Mouse (Mus musculus) right cerebral cortex, postnatal 25 days (tissue): ENCODE results near the gene Kcnc1.

Experiments
- DNase-seq: peaks from one replicate; pipeline ENCODE4 v3.0.0; 2022

Kcnc1 gene

DNA sequence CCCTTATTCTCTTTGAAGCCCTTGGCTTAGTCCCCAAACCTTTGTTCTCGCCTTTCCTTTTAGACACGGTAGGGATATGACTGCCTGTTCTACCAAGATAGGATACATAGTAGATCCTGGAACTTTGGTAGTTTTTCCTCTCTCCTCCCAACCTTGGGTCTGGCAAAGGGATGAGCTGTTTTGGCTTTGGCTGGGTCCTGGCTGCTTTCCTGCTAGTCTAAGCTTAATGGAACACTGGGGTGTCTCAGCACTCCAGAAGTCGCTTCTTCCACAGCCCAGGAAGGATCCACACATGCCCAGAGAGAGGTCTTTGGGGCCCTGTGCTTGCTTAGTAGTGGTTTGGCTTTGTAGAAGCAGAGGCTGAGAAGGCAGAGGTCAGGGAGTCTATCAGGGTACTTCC lies 27.7 kb downstream of the Kcnc1 start:
- no peak for DNase-seq

DNA sequence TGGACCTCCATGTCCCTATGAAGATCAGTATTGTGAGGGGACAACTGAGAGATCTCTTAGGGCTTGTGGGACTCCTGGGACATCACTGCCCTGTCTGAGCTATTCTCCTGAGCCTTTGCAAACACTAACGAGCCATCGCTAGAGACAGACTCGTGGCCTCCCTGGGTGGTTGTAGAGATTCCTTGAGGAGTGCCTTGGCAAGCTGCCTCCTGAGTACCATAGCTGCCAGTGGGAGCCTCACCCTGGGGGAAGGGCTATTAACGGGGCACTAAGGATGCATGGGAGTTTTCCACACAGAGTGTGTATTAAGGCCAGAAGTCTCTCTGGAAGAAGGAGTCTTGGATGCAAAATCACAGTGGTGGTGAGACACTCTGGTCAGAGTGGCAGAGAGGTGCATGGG lies 28.7 kb downstream of the Kcnc1 start:
- no peak for DNase-seq

DNA sequence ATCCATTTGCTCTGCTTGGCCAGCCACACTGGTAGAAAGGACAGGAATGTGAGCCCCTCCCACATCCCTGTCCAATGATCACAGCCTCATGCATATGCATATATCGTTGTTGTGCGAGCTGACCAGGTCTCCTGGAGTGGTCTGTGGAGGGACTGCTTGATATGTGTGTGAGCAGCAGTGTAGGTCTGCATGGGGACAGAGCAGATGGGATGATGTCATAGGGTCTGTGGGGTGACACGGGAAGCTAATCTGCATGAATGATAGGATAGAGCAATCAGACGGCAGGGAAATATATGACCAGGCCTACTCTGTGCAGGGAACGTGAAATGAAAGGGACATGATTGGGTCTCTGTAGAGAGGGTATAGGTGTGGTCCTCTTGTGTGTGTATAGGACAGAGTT lies 37.6 kb downstream of the Kcnc1 start:
- DNase-seq, result no peak

DNA sequence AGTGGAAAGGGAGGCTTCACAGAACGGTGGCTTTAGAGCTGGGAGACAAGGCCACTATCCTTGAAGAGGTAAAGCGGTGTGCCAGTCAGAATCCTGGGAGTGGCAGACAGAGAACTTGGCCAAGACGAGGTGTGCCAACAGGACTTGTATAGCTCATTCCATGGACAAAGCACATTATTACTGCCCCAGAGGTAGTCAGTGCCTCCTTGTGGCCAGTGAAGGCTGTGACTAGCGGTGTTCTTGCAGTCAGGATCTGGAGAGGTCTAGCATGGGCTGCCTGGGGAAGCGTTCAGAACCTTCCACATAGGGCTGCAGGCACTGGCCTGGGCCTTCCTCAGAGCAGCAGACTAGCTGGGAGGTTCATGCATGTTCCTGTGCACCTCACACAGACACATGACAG lies 39.5 kb downstream of the Kcnc1 start:
- DNase-seq, result no peak

DNA sequence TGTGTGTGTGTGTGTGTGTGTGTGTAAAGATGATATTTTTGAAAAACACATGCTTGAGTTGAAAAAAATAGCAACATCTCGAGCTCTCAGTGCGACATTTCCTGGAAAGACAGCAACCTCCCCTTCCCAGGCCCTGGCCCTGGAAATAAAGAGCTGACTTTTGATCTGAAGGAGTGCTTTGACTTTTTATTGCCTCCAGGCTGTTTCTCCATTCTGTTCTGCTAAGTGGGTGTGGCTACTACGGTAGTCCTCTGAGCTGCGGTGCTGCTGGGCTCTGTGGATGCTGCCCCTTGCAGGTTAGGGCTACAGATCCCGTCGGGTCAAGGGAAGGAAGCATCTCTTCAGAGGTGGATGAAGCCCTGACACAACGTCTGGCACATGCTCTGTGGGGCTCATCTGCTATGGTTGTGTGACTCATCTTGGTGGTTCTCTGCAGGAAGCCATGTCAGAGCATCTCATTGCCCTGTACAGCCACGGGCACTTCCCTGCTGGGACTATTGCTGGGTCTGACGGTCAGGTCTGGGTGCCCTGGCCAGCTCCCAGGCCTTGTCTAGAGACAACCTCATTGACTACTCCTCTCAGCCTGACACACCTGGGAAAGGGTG lies 42.3 kb downstream of the Kcnc1 start:
- no peak for DNase-seq

DNA sequence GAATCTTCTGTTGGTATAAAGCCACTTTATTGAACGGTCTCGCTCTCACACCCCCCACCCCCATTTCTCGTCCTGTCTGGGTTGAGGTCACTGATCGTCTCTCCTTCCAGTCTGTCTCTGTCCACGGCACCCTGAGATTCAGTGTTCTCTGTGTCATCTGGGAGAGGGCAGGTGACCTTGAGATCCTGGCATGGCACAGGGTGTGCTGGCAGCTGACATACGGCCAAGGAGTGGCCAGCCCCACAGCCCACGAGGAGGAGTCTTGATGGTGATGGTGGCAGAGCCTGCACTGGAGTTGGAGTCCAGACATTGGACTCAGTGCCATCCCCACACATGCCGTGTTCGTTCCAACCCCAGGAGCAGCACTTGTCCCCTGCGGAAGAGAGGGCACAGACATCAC lies 46.9 kb downstream of the Kcnc1 start:
- no peak for DNase-seq

DNA sequence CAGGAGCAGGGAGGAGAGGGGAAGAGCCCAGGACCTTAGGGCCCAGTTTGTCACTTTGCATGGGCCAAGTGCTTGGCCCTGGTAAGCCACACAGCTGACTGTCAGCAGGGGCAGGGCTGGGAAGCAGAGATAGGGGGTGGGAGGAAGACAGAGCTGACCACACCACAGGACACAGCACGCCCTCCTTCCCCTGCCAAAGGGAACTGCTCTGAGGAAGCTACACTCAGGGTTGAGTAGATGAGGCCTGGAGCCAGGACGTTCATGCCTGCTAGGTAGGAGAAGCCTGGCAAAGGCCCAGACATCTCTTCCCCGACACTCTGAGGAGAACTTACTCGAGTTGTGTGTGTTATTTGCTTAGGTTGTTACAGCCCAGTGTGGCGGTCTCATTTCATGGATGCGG lies 49.6 kb downstream of the Kcnc1 start:
- DNase-seq, result no peak

DNA sequence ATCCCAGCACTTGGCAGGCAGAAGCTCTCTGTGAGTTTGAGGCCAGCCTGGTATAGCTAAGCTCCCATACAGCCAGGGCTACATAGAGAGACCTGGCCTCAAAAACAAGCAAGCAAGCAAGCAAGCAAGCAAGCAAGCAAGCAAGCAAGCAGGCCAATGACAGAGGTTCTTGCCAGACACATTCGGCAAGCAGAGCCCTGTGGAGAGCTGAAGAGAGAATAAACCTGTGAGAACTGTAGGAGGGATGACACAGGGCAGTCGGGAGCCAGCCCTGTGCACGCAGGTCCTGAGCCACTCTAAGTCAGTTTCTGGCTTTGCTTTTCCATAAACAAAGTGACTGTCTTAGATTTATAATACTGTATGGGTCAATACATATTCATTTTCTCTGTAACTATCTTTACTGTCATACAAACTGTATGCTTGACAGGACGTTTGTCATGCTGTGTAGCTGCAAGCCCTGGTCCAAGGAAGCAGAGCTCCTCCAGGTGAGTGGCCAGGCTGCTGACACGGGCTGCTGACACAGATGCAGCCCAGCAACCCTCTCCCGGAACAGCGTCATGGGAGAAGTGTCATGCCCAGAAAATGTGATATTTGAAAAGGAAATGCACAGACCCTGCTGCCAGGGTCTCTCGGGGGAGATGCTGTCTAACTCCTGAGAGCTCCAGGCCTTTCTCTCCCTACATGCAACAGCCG lies 51.3 kb downstream of the Kcnc1 start:
- no peak for DNase-seq

DNA sequence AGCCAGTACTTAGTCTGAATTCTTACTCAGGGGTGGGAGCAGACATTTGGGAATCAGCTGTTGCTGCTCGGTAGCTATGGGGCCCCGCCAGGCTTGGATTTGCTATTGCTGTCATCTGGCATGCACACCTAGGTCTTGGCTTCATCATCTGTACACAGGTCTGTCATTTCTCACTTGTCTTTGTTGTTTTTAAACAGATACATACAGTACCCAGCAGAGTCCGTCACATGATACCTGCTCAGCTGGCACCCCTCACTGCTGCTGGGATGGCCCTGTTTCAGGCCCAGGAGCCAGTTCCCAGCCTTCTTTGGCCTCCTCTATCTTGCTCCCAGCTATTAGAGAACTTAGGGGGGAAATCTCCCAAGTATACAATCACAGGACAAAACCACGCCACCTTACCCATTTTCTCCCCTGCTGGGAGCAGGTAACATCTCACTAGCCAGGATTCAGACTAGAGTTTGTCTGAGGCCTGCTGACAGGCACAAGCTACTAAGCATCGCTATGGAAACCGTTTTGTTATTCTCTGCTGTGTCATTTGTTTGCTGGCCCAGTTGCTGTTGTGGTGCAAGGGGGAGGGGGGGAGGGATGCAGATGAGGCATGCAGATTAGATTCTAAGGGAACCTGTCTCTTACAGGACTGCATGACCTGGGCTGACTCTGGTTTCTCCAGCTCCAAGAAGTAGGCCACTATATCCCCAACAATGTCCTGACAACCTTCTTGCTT lies 52.8 kb downstream of the Kcnc1 start:
- no peak for DNase-seq

DNA sequence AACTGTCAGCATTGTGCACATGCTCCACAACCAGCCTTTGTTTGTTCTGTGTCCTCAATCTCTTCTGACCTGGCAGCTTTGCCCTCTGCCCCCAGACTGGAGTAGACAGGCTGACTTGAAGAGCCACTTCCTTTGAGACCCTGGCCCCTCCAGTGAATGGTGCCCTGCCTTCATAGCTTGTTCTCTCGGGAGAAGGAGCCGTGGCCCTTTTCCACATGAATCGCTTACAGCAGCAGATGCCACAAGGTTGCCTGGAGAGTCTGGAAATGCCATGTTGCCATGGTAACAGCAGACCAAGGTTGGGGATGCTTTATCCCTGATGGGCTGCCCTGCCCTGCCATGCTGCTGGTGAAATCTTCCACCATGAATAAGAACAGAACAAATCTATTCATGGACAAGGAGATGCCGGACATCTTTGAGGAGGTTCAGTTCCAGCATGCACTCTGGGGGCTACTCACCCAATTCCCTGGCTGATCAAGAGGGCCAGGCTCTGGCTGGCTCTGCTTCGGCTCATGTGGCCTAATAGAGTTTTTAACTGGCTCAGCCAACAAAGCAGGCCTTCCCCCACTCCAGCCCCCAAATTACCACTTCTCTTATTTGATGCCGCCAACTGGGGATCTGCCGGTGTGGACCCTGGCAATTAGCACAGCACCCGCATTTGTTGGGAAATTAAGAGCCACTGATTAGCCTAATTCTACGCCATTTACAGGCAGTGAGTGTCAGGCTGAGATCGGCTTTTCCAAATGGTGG lies 57.8 kb downstream of the Kcnc1 start:
- no peak for DNase-seq

DNA sequence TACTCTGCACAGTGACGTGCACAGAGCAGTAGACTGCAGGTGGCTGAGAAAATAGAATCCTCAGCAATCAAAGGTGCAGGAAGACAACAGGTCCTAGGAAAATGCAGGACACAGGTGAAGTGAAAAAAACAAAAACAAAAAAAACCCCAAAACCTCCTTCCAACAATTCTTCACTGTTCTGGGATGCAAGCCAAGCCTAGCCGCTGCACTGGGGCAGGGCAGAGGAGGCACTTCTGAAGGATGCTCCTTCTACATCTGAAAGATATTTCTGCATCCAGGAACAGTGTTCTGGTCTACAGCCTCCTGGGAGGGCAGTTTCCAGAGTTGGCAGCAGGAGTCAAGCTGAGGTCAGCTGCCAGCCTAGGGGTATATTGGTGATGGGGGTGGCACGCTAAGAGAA lies 61.6 kb downstream of the Kcnc1 start:
- no peak for DNase-seq

DNA sequence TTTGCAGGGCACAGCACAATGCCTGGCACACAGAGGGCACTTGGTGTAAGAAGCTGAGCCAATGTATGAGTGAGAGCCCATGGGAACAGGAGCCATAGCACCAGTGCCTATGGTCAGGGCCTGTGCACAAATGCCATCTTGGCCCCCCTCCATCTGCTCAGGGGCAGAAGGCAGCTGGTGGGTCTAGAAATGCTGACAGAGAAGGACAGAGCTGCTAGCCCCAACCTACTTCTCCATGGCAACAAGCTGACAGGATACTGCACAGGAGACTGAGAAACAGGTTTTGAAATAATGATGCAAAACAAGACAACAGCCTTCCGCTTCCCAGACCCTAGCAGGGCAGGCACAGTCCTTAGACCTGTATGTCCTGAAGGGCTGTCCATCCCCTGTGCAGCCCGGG lies 62.9 kb downstream of the Kcnc1 start:
- DNase-seq, result no peak

DNA sequence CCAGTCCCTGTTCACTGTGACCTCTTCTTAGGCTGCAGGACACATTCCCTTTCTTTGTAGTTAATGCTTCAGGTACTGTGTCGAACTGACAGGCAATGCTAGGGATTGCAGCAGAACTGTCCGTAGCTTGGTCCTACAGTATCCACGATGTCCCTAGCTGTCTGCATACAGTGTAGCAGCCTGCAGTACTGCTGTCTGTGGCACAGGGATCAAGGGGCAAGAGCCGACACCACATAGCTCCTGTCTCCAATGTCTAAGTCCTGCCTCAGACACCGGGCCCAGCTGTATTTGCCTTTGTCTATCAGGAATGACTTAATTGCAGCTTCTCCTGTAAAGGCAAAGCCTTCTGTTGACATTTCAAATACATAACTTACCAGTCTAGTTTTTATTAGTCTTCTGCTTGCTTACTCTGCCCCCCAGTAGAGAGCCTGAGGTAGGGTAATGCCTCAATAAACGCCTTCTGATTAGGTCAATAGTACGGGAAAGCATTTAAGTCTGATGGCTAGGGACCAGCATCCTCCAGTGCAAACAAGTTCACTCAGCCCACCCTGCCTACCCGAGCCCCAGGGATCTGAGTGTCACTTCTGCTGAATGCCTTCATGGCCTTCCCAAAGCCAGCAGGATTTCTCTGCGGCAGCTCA lies 63.4 kb downstream of the Kcnc1 start:
- DNase-seq, result no peak

DNA sequence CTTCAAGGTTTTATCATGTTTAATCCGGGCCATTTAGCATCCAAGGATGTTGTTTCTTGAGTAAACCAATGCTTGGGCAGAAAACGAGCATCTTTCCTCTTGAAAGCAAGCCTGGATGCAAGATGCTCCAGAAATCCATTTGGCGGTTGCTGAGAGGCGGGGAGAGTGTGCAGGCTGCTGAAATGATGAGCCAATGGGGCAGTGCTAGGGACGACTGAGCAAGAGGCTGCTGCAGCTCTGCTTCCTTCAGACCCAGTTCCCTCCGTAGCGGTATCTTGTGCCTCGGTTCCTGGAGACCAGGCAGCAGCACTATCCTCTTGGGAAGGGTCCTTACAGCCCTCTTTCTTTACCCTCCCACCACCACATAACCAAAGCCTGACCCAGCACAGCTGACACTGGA lies 66.0 kb downstream of the Kcnc1 start:
- DNase-seq, result no peak

DNA sequence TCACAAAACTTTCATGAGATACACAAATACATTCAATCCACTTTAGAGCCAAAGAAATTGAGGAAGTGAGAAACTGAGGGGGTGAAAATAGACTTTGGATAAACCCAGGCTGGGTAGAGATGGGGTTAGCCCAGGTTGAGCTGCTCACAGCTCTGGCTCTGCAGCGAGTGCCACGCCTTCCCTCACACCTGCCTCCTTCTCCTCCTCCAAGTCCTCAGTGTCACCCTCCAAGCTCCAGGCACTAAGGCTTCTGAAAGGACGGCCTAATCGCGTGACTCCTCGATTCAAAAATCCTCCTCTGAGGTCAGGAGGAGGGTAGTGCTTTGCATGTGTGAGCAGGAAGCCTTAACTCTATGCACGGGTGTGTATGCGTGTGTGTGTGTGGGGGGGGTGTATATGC lies 66.8 kb downstream of the Kcnc1 start:
- no peak for DNase-seq

DNA sequence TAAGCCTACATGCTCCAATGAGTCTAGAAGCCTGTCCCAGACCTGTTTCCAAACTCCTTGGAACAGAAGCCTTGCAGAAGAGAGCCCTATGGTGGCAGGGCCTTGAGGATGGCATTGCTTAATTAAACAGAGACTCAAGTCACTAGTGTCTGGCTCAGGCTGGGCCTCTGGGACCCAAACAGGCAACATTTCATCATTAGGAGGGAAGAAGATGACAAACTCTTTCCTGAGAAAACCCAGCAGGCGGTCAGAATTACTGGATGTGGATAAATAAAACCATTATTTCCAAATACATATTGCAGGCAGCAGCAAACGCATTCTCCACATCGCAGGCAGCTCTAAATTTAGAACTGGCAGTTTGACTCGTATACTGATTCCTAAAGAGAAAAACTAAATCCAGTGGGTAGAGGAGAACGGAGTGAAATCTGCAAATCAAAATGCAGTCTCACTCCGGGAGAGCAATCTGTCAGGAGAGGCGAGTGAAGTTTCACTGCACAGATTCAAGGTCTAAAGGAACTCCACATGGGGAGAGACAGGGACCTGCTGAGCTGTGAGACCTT lies 70.2 kb downstream of the Kcnc1 start:
- no peak for DNase-seq

DNA sequence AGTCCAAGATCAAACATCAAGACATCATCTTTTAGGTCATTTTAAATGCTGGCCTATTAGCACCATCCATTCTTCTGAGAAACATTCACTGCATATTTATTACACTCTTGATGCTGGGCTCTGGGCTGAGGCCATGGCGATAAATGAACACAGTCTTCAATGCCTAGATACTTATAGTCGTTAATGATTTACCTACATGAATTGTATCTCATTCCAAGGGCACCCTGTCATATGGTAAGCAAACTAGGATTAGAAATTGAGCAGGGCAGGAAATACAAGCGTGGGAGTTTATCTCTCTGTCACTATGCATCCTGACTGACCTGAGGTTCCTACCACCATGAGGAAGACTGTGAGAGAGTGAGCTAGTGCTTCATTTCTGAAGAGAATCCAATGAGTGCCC lies 73.2 kb downstream of the Kcnc1 start:
- no peak for DNase-seq

DNA sequence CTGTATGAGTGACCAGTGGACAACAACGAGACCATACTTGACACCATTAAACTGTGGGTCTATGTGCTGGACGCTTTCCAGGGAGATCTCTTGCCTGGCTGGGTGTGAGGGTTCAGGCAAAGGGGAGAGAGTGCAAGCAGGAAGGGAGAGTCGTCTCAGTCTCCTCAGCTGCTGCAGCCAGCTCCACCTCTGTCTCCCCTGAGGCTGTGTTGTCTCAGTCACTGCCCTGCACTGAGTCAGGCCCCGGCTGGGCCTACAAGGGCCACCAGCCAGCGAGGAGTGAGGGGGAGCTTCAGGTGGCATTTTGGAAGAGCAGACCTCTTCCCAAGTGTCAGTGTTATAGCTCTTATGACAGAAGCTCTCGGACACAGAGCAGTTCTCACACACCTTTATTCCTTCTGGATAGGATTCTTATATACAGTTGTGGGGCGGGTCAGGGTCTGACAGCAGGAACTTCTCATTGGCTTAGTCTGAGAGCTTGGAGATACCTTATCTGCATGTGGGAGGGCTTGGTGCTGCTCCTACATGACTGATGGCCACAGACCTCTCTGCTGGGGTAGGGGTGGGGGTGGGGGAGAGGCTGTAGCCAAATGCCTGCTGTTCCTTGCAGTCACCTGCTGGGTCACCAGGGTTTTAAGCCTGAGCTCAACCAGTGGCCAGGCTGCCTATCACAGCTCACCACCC lies 74.9 kb downstream of the Kcnc1 start:
- no peak for DNase-seq

DNA sequence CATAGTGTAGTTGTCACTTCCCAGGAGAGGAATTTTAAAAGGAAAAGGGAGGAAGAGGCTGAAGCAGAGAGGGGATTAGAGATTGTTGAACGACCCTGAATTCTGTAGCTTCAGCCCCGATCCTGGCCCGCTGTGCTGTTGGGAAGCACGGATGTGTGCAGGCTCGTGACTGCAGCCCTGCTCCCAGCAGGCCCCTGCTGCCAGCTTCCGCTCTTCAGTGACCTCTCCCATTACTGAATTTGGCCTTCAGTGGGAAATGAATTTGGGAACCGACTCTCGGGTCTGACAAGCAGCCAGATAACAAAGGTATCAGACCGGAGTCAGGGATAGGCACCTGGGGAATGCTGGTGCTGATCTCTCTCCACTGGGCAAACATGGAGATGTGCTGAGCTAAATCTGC lies 76.8 kb downstream of the Kcnc1 start:
- no peak for DNase-seq

DNA sequence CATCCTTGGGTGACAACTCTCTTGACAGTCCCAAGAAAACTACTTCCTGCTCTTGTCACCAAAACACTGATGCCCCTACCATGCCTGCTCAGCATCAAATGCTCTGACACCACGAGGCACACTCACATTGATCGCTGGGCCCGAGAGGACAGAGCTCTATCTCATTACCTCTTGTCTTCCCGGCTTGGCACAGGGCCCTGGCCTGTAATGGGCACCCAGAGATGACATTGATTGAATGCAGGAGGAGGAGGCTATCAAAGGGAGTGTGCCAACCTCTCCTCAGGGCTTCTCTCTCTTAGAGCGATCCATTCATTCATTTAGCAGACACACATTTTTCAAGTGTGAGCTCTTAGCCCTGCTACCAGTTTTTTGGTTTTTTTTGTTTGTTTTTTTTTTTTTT lies 79.2 kb downstream of the Kcnc1 start:
- DNase-seq, result no peak

DNA sequence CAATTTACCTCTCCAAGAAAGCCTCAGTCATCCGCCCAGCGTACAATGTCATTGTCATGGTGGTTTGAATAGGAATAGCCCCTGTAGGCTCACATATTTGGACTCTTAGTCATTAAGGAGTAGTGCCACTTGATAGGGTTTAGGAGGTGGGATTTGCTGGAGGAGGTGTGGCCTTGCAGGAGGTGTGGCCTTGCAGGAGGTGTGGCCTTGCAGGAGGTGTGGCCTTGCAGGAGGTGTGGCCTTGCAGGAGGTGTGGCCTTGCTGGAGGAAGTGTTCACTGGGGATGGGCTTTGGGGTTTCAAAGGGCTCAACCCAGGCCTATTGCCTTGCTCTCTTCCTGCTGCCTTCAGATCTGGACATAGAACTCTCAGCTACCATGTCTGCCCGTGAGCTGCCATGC lies 81.2 kb downstream of the Kcnc1 start:
- no peak for DNase-seq

DNA sequence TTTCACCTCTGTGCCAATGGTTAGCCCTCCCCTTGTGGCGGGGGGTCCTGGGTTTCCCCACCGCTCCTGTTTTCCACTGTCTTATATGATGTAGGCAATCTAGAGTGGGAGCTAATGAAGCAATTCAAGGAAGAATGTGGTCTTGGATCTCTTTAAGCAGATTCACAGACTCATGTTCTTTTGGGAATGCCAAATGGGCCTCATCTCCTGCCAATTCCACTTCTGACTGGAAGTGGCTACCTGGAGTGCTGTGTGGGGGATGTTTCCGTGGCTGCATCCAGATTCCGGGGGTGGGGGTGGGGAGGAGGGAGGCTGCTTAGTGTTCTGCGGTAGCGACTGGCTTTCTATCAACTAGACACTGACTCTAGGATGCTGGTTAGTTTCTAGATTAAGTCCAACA lies 83.5 kb downstream of the Kcnc1 start:
- DNase-seq, result peak; percentile 35
